ENCODE assay signal across 11 mouse cellular contexts in the genomic region with DNA sequence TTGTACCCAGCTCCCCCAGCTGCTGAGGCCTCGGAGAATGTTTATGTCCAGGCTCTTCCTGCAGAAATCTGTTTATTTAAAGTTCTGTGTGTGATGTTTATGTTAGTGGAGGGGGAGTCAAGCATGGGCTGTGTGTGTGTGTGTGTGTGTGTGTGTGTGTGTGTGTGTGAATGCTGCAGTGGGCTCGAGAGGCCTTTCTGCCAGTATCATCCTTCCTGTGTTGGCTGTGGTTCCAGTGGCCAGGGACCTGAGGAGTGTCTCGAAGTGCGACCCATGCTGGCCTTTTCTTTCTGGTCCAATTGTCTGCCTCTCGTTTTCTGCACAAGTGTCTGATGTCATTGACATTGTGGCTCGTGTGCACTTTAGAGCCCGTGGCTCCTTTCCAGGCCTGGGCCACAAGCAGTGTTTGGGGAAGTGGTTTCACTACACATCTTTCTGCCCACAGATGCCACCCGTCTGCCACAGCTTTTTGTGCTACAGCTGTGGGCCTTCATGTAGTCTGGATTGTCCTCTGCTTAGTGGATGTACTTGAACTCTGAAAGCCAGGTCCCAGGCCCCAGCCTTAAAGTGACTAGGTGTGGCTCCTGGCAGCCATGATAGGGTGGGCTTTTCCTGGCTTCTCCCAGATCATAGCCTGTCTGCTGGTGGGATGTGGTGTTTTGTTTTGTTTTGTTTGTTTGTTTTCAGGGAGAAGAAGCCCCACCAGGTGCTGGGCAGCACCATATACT. TPM values are rescaled to one million over a fixed set of nuclear protein-coding genes. Genes with fewer than 3 reads are reported as not detected.
DNase-seq lines count a peak whose midpoint lies in the region; ATAC-seq and TF ChIP-seq lines count a peak whose summit lies in the region.
"Had no signal": no experiment of that assay in that cellular context is flagged by ENCODE, and none has a peak within 500 bp of the region (broad histone marks: within the 10 kb centered on the region; RNA-seq: fewer than 3 reads in every experiment).

No protein-coding gene starts in this region.

- no peak overlapping the region for H3K4me2 ChIP-seq in limb, embryonic 13.5 days (replicated peaks)
- H3K4me2 ChIP-seq in liver, embryonic 13.5 days: no peak overlapping the region
- H3K4me2 ChIP-seq in hindbrain, embryonic 16.5 days (ENCODE audit: low read length): no peak overlapping the region
- H3K4me2 ChIP-seq: hindbrain, embryonic 14.5 days had no signal

- H3K4me1 ChIP-seq in limb, embryonic 13.5 days: peaks cover 41% of the 10 kb centered on the region
- peaks cover 17% of the 10 kb centered on the region for H3K4me1 ChIP-seq in limb, embryonic 10.5 days
- H3K4me1 ChIP-seq in bone marrow macrophage, adult 2 months (ENCODE audit: control insufficient read depth, insufficient read depth, low read length): peaks cover 29% of the 10 kb centered on the region
- H3K4me1 ChIP-seq in liver, embryonic 13.5 days (replicated peaks): peaks cover 14% of the 10 kb centered on the region
- peaks cover 36% of the 10 kb centered on the region for H3K4me1 ChIP-seq in small intestine, adult 2 months (ENCODE audit: control insufficient read depth, insufficient read depth, insufficient read length, low read length)
- H3K4me1 ChIP-seq in hindbrain, embryonic 16.5 days (ENCODE audit: control insufficient read depth, insufficient read depth, low read depth, low read length): no peaks in the 10 kb centered on the region; the same call in 1 of the 2 replicates

- ATAC-seq in limb, embryonic 13.5 days (ENCODE audit: low FRiP score, low read depth): no peak
- ATAC-seq in liver, embryonic 13.5 days (ENCODE audit: low read depth): no peak
- no peak for ATAC-seq in hindbrain, embryonic 16.5 days

- H3K27ac ChIP-seq in limb, embryonic 13.5 days: no peak overlapping the region
- H3K27ac ChIP-seq in limb, embryonic 10.5 days: no peak overlapping the region
- peak overlapping the region; percentile 6; the same call in 1 of the 2 replicates for H3K27ac ChIP-seq in bone marrow macrophage, adult 2 months (ENCODE audit: insufficient read depth, low read depth, low read length)
- peak overlapping the region; percentile 23; the same call in 1 of the 2 replicates for H3K27ac ChIP-seq in liver, embryonic 13.5 days
- peak overlapping the region; percentile 61; the same call in 1 of the 2 replicates for H3K27ac ChIP-seq in small intestine, adult 2 months (ENCODE audit: insufficient read depth, low read depth, low read length)
- H3K27ac ChIP-seq in hindbrain, embryonic 16.5 days (ENCODE audit: low read depth, low read length): no peak overlapping the region
- H3K27ac ChIP-seq: hindbrain, embryonic 14.5 days; macrophage had no signal

- WGBS in limb, embryonic 13.5 days: 55% methylated on average over 8 of the region's 8 CpGs
- 65% methylated on average over 8 of the region's 8 CpGs for WGBS in limb, embryonic 10.5 days
- 30% methylated on average over 7 of the region's 8 CpGs for WGBS in liver, embryonic 13.5 days (ENCODE audit: insufficient replicate concordance)
- 33% methylated on average over 8 of the region's 8 CpGs for WGBS in small intestine, adult 2 months
- WGBS in hindbrain, embryonic 16.5 days: 57% methylated on average over 8 of the region's 8 CpGs

- no peak for TF ChIP-seq POLR2A in bone marrow macrophage, adult 2 months (IDR thresholded peaks at IDR 0.05; ENCODE audit: borderline replicate concordance, low read depth, low read length)
- no peak for TF ChIP-seq POLR2A in small intestine, adult 2 months (IDR thresholded peaks at IDR 0.05; ENCODE audit: low read depth, low read length)

- TF ChIP-seq CTCF in bone marrow macrophage, adult 2 months (IDR thresholded peaks at IDR 0.05; ENCODE audit: low read depth, low read length): no peak
- no peak for TF ChIP-seq CTCF in small intestine, adult 2 months (IDR thresholded peaks at IDR 0.05; ENCODE audit: extremely low read depth, insufficient read length, insufficient replicate concordance, low read depth, low read length)

- H3K36me3 ChIP-seq in limb, embryonic 13.5 days: no peaks in the 10 kb centered on the region
- H3K36me3 ChIP-seq in limb, embryonic 10.5 days: no peaks in the 10 kb centered on the region
- H3K36me3 ChIP-seq in liver, embryonic 13.5 days: no peaks in the 10 kb centered on the region
- no peaks in the 10 kb centered on the region for H3K36me3 ChIP-seq in small intestine, adult 2 months (ENCODE audit: control insufficient read depth, insufficient read depth, low read length)
- no peaks in the 10 kb centered on the region for H3K36me3 ChIP-seq in hindbrain, embryonic 16.5 days (ENCODE audit: control insufficient read depth, insufficient read depth, low read length)

- no peaks in the 10 kb centered on the region for H3K27me3 ChIP-seq in limb, embryonic 13.5 days
- H3K27me3 ChIP-seq in limb, embryonic 10.5 days (ENCODE audit: low read depth, poor library complexity, severe bottlenecking): no peaks in the 10 kb centered on the region
- no peaks in the 10 kb centered on the region for H3K27me3 ChIP-seq in liver, embryonic 13.5 days
- no peaks in the 10 kb centered on the region for H3K27me3 ChIP-seq in small intestine, adult 2 months (ENCODE audit: control insufficient read depth, insufficient read depth, low read length)
- no peaks in the 10 kb centered on the region for H3K27me3 ChIP-seq in hindbrain, embryonic 16.5 days (replicated peaks; ENCODE audit: control insufficient read depth, insufficient read depth, low read length)

- DNase-seq in limb, embryonic 10.5 days (ENCODE audit: low spot score): no peak
- no peak for DNase-seq in liver, embryonic 13.5 days
- DNase-seq in adrenal gland, postnatal 10 days: no peak
- DNase-seq in left cerebral cortex, postnatal 14 days (ENCODE audit: low spot score in 2 of 2): no peak
- DNase-seq: embryo, embryonic 11 days had no signal

- no peaks in the 10 kb centered on the region for H3K9me3 ChIP-seq in limb, embryonic 13.5 days
- no peaks in the 10 kb centered on the region for H3K9me3 ChIP-seq in limb, embryonic 10.5 days (replicated peaks)
- H3K9me3 ChIP-seq in liver, embryonic 13.5 days (replicated peaks): no peaks in the 10 kb centered on the region
- no peaks in the 10 kb centered on the region for H3K9me3 ChIP-seq in hindbrain, embryonic 16.5 days (ENCODE audit: control insufficient read depth, low read length)

- H3K9ac ChIP-seq in limb, embryonic 13.5 days: 0 out of 2 replicates have a peak overlapping the region, but pooled peaks have one; percentile 35
- no peak overlapping the region for H3K9ac ChIP-seq in liver, embryonic 13.5 days
- no peak overlapping the region for H3K9ac ChIP-seq in hindbrain, embryonic 16.5 days (ENCODE audit: low read depth, low read length)
- H3K9ac ChIP-seq: hindbrain, embryonic 14.5 days had no signal

- intact Hi-C loops in left cerebral cortex, postnatal 14 days (cut with DNase I): no loop called here

- H3K4me3 ChIP-seq in limb, embryonic 13.5 days: no peak overlapping the region
- no peak overlapping the region for H3K4me3 ChIP-seq in limb, embryonic 10.5 days
- H3K4me3 ChIP-seq in bone marrow macrophage, adult 2 months (ENCODE audit: insufficient read depth, low read length): no peak overlapping the region
- no peak overlapping the region for H3K4me3 ChIP-seq in liver, embryonic 13.5 days (replicated peaks)
- no peak overlapping the region for H3K4me3 ChIP-seq in small intestine, adult 2 months (ENCODE audit: low read depth, low read length)
- no peak overlapping the region for H3K4me3 ChIP-seq in hindbrain, embryonic 16.5 days (ENCODE audit: low read length)

RNA-seq across cellular contexts. Expression of gene Inpp5a, which starts 23.5 kb away (rescaled TPM):
- polyA plus RNA-seq in limb, embryonic 13.5 days (2015; fragmentation: Nextera tagmentation; extraction: Ambion mirVana): 22.9 and 25.2 TPM in 2 replicates
- polyA plus RNA-seq in limb, embryonic 10.5 days (2016; fragmentation: Nextera tagmentation; extraction: Ambion mirVana): 14.2 and 17.3 TPM in 2 replicates
- 16.2 and 17.8 TPM in 2 replicates for polyA plus RNA-seq in bone marrow macrophage, adult 2 months (2012; ENCODE audit: insufficient read depth, insufficient read length, missing spikeins)
- polyA plus RNA-seq in liver, embryonic 13.5 days (2015; fragmentation: Nextera tagmentation; extraction: Ambion mirVana): 4.0 and 4.3 TPM in 2 replicates
- polyA plus RNA-seq in small intestine, adult 2 months (2012; rRNA removed): 21.5 and 56.6 TPM in 2 replicates
- polyA plus RNA-seq in hindbrain, embryonic 16.5 days (2015; fragmentation: Nextera tagmentation; extraction: Ambion mirVana): 17.4 and 18.8 TPM in 2 replicates
- total RNA-seq in adrenal gland, postnatal 10 days (2021): 10 to 100 TPM; 59.4 to 64.1 TPM
- 10 to 100 TPM; 48.2 to 49.4 TPM for total RNA-seq in left cerebral cortex, postnatal 14 days (2021)

Comparison
In these comparisons a context has a peak if more than half of its experiments do, and no peak if none do; other contexts are left out.
1. H3K27ac ChIP-seq: peak in bone marrow macrophage, adult 2 months (single experiment), liver, embryonic 13.5 days (single experiment) and small intestine, adult 2 months (single experiment); none in limb, embryonic 13.5 days (single experiment), limb, embryonic 10.5 days (single experiment) and hindbrain, embryonic 16.5 days (single experiment).